Mouse (Mus musculus) adrenal gland, postnatal 14 days (tissue): ENCODE data around the gene Lrp11. TPM values are rescaled to one million over a fixed set of nuclear protein-coding genes. Genes with fewer than 3 reads are reported as not detected.
A peak's percentile ranks its signal among the peaks of the same experiment; 100 is the strongest.
"Not testable (repeated sequence)": the region's sequence is repeated elsewhere in the genome, so short reads cannot be mapped to it uniquely, and the experiment has no call there.

Experiments used
- DNase-seq: peaks from one replicate; pipeline ENCODE4 v3.0.0; 2021; ENCODE audit warnings: mixed read lengths
- long read RNA-seq, 2 experiments: library from polyadenylated mRNA; stranded (forward); transcript quantifications; one replicate each; pipeline ENCODE4 v2.0.0; 2021
- total RNA-seq: library from RNA; stranded (reverse); gene quantifications from 2 replicates; pipeline ENCODE4 v1.2.3, GENCODE M21; 2021

The Lrp11 gene
- total RNA-seq, result 14.8 and 15.2 TPM in 2 replicates
- long read RNA-seq, experiment 1, transcript Lrp11-201 (7 exons, 3,386 nt), result major isoform, 43 of 55 reads
- long read RNA-seq, experiment 1, partial matches to known transcripts, result 2 of 55 reads
- long read RNA-seq, experiment 1, other reads (novel, unspliced or antisense), result 8 of 55 reads
- long read RNA-seq, experiment 2, transcript Lrp11-201 (7 exons, 3,386 nt), result major isoform, 26 of 30 reads
- long read RNA-seq, experiment 2, partial matches to known transcripts, result 3 of 30 reads
- long read RNA-seq, experiment 2, other reads (novel, unspliced or antisense), result 1 of 30 reads

GRCm38 (mm10) chr10:7589592-7590233, at the start of gene Lrp11:
Gene Lrp11, plus strand, starts transcription at chr10:7589800.
- DNase-seq, result peak; percentile 96

GRCm38 (mm10) chr10:7578002-7578401, 11.6 kb upstream of the Lrp11 start:
- DNase-seq, result peak; percentile 44

- DNase-seq, result no peak
Measured at GRCm38 (mm10) chr10:7581401-7581800, 8.2 kb upstream of the Lrp11 start.

DNA sequence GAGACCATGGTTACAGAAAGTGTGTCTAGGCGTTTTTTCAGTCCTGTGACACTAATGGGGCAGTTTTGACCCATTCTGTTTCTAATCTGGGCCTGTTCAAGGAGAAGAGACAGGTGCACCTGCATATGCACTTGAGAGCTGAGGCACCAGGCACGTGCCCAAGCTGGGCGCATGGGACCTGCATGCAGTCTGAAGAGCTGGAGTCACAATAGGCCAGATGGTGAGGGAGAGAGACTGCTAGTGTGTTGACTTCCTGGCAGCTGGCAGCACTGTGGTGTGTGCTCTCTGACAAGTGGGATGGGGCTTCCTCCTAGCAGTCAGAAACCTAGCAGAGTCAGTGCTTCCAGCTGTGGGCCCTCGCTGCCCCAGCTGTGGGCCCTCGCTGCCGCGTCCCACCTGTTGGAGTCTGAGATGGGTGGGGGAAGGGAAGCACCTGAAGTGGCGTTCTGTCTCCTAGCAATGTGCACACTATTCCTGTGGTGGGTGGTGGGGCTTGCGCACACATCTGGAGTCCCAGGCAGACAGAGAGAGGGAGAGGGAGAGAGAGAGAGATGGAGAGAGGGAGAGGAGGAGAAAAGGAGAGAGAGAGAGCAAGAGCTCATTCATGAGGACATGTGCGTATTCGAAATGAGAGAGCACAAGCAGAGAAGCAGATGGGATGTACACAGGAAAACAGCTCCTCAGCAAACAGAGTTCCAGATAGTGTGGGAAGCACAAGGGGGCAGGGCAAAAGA, 7.3 kb upstream of the Lrp11 start:
- no peak for DNase-seq

DNA sequence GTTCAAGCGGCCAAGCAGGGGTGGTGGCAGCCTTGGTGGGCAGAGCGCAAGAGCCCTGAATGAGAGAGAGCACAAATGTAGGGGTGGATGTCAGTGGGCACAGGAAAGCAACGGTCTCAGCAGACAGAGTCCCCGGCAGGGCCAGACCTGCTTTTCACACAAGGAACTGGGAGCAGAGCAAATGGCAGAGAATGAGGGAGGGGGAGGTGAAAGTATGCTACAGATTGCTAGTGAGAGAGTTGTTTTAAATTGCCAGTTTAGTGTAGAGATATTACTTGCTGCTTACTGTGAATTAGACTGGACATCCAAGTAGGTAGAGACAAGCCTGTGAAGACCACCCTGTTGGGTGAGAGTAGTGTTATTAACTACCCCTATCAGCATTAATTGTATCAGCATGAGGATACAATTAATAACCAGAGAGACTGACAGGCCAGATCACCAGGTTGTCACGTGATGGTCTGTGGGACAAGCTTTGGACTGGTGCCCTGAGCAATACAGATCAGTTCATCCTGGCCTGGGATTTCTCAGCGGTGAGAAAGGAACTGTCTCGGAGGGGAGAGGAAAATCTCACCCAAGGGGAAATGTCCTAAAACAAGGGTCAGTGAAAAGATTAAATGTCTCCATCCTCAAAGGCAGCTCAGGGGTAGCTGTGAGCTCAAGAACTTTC, 6.6 kb upstream of the Lrp11 start:
- DNase-seq, result no peak

DNA sequence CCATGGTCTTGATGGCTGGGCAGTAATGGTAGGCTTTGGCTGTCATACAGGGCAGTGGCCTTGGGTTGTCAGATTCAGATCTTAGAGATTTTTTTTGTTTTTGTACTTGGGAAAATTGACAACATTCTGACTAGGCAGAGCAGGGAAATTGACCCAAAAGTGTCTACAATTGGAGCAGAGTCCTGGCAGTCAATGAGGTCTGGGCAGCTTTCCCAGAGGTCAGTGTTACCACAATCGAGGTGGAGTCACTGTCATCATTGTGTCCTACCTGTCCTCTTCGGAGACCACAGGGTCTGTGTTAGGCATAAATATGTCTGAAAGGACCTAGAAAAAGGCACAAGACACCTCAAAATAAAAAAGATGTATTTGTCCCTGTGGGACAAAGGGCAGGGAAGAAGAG, 2.8 kb upstream of the Lrp11 start:
- DNase-seq, result peak; percentile 12

DNA sequence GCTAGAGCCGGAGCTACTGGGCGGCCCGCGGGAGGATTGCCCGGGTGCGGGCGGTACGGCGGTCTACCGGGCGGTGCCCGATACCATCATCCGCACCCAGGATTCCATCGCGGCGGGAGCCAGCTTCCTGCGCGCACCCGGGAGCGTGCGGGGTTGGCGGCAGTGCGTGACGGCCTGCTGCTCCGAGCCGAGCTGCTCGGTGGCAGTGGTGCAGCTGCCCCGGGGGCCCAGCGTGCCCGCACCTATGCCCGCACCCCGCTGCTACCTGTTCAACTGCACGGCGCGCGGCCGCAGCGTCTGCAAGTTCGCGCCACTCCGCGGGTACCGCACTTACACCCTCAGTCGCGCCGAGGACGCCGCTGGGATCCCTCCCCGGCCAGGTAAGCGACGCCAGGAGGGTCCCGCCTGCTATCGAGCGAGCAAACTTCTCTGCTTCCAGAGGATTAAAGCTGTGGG, 662 bp downstream of the Lrp11 start:
- DNase-seq, result no peak

DNA sequence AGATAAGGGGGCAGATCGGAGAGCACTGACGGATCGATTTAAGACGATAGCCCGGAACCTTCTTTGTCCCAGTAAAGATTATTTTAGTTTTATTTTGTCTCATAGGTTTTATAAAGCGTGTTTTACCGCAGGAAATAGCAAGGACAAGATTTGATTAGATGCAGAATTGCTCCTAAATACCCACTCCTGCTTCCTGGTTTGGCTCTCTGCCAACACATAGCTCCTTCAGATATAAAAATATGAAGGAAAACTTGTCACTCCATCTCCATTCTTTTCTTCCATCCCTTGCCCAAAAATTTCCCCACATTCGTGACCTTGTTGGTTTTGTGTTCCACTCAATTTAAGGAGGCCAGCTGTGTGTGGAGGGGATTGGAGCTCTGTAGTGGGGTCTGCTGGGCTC, 1.2 kb downstream of the Lrp11 start:
- no peak for DNase-seq

DNA sequence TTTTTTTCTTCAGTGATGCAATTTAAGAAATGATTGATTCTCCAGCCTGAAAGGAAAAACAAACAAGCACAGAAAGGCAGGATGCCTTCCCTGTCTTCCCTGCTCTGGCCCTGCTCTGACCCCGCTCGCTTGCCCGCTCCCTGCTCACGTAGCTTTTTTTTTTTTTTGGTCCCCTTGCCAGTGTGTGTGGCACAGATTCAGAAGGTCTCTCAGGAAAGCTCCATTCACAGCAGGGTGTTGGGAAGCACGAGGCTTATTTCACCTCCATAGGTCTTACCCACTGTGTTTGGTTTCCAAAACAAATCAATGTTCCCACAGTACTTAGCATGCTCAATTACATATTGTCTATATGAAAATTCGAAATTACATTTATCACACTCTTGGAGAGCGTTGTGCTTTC, 5.2 kb downstream of the Lrp11 start:
- no peak for DNase-seq

DNA sequence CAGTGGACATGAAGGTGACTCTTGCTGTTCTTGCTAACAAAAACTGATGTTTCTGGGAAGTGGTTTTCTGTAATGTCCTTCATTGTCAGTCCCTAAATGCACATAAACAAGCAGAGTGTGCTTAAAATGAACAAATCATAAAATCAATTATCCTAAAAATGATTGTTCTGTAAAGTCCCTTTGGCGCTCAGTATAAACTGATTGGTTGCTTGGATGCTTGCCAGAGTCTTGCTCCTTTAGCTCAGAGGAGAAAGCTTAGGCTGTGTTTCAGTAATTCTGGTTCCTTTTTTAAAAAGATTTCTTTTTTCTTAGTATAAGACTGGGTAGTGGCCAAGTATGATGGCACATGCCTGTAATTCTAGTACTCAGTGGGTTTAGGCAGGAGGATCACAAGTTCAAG, 6.7 kb downstream of the Lrp11 start:
- no peak for DNase-seq

DNA sequence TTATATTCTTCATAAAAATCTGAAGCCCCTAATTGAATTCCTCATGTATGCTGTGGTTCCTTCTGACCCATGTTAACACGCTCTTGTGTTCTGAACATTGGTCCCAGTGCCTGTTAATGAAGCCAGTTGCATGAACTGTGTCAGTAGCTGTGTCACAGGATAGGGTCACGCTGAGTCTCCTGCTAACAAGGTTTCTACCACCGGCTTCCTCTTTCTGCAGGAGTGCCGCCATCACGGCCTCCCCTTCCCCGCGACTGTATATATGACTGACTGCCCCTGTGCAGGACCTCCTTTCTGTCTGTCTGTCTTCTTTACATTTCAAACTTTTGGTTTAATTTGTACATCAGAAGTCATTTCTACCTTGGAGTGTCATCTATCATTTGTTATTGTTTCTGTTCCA, 8.6 kb downstream of the Lrp11 start:
- DNase-seq, result no peak

- peak; percentile 84 for DNase-seq
Measured at GRCm38 (mm10) chr10:7600647-7601046, 11.0 kb downstream of the Lrp11 start.

DNA sequence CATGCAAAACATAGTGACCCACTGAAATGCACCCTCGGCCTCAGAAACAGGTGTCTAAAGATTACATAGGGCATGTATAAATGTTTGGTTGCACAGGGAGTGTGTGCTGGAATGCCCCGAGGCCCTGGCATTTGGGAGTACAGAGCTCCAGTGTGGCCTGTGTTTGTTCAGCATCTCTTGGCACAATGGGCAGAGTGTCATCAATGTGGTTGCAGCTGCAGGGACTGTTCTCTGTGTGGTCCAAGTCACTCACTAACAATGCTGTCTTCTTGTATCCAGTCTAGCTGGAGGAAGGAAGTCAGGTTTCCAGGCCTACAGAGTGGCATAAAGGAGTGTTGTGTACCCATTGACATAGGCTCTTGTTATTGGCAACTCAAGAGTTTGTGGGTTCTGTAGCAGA, 15.6 kb downstream of the Lrp11 start:
- no peak for DNase-seq

- DNase-seq, result no peak
Measured at GRCm38 (mm10) chr10:7606437-7606836, 16.8 kb downstream of the Lrp11 start.

- no peak for DNase-seq
Measured at GRCm38 (mm10) chr10:7608611-7609010, 19.0 kb downstream of the Lrp11 start.

GRCm38 (mm10) chr10:7611647-7612046, 22.0 kb downstream of the Lrp11 start:
- no peak for DNase-seq

DNA sequence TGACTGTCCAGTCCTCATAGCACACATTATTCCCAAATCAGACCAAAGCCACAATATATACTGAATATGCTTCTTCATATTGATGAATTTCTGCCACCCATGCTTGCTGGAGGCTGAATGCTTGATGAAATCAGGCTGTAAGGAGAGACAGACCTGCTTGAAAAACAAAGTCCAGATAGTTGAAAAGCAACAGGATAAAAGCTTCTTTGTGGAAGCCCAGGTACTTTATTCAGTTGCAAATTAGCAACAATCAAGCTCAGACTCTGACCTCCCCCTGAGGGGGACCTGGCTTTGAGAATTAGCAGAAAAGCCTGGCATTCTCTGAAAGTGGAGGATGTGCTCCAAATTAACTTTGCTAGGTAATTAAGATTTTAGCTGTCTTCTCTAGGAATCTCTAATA, 22.6 kb downstream of the Lrp11 start:
- not testable (repeated sequence) for DNase-seq

DNA sequence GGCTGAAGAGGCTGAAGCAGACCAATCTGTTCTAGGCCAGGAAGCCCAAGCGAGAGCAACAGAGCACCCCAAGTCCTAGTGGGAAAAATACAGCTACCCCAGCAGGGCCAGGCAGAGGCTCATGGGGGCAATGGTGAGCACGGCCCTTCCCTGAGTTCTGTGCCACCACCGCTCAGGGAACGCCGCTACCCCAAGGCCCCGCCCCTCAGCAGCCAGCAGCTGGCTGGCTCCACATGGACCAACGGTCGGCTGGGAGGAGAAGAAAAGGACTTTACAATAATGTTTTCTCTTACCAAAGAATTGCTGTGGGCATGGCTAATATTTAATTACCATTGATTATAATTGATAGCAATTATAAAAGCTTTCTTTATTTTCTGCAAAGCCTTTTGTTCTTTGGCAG, 25.2 kb downstream of the Lrp11 start:
- DNase-seq, result no peak

DNA sequence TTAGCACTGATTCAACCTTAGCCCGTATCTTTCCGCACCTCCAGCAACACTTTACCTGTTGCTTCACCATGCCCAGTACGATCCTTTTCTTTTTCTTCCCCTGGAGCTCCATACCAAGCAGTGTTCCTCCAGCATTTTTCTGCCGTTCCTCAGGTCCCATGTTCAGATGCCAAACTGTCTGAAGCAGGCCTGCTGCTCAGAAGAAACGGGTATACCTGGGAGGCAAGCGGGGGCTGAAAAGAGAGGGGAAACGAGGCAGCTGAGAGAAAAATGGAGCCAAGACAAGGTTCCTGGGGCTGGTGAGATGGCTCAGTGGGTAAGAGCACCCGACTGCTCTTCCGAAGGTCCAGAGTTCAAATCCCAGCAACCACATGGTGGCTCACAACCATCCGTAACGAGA, 27.5 kb downstream of the Lrp11 start:
- not testable (repeated sequence) for DNase-seq

- not testable (repeated sequence) for DNase-seq
Measured at GRCm38 (mm10) chr10:7617556-7617955, 28.0 kb downstream of the Lrp11 start.

- DNase-seq, result no peak
Measured at GRCm38 (mm10) chr10:7619821-7620241, 30.2 kb downstream of the Lrp11 start.

DNA sequence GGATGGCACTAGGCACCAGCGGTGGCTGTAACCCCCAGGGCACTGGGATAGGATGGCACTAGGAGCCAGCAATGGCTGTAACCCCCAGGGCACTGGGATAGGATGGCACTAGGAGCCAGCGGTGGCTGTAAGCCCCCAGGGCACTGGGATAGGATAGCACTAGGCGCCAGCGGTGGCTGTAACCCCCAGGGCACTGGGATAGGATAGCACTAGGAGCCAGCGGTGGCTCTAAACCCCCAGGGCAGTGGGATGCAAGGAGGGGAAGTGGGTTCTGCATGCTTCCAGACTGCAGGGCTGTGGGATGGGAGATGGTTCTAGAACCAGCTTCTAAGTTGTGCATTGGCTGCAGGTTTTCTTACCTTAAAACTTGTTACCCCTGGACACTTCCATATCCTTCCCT, 31.1 kb downstream of the Lrp11 start:
- no peak for DNase-seq

- no peak for DNase-seq
Measured at GRCm38 (mm10) chr10:7622378-7622777, 32.8 kb downstream of the Lrp11 start.
